Mouse (Mus musculus) cortical plate, adult 2 months (tissue): ENCODE measurements around the gene Fnbp4.

Source experiments
- CTCF ChIP-seq: fragments of 200-500 bp; IDR thresholded peaks from 2 replicates; pipeline ENCODE4 v1.5.1; 2011; ENCODE audit warnings: mild to moderate bottlenecking, control low read depth, low read length; ENCODE audit not compliant: insufficient read depth; ENCODE audit errors: extremely low read depth
- POLR2A ChIP-seq: fragments of 200-500 bp; IDR thresholded peaks from 2 replicates; pipeline ENCODE4 v1.6.1; 2011; ENCODE audit warnings: mild to moderate bottlenecking, low read length, control low read depth; ENCODE audit not compliant: insufficient read depth; ENCODE audit errors: extremely low read depth

- TF ChIP-seq CTCF, result no peak
- TF ChIP-seq POLR2A, result no peak
These were observed 37.8 kb downstream of the Fnbp4 start for GRCm38 (mm10) chr2:90782901-90783486.
